Mouse (Mus musculus) erythroblast, embryonic 14.5 days (primary cell): ENCODE results near the gene Sel1l. TPM values are rescaled to one million over a fixed set of nuclear protein-coding genes. Genes with fewer than 3 reads are reported as not detected.

Experiments used
- H3K27me3 ChIP-seq: 2 replicates; pipeline ENCODE4 v1.6.1; 2012; ENCODE audit warnings: inconsistent platforms; ENCODE audit not compliant: control insufficient read depth
- H3K36me3 ChIP-seq: 2 replicates; pipeline ENCODE4 v1.6.1; 2012; ENCODE audit warnings: mild to moderate bottlenecking, inconsistent platforms; ENCODE audit not compliant: control insufficient read depth
- H3K4me1 ChIP-seq: 2 replicates; pipeline ENCODE4 v1.6.1; 2012; ENCODE audit warnings: inconsistent platforms; ENCODE audit not compliant: control insufficient read depth
- H3K4me3 ChIP-seq: replicated peaks from 2 replicates; pipeline ENCODE3; 2012; ENCODE audit warnings: moderate library complexity, mild to moderate bottlenecking, inconsistent platforms
- H3K9me3 ChIP-seq: 2 replicates; pipeline ENCODE4 v1.6.1; 2012; ENCODE audit warnings: low read length, inconsistent platforms, mixed read lengths; ENCODE audit not compliant: control insufficient read depth
- GATA1 ChIP-seq: IDR thresholded peaks from 2 replicates; pipeline ENCODE4 v1.6.1; 2012; ENCODE audit warnings: low read length, inconsistent platforms, mixed read lengths
- TAL1 ChIP-seq: IDR thresholded peaks from 3 replicates; pipeline ENCODE4 v1.6.1; 2012; ENCODE audit warnings: low read length, inconsistent platforms, mixed read lengths
- polyA plus RNA-seq: library from polyadenylated mRNA; stranded (reverse); fragments of >175 nt; gene quantifications from 2 replicates; pipeline ENCODE4 v1.2.3, GENCODE M21; 2012

Gene Sel1l
- polyA plus RNA-seq, 1 experiment, result 0.30 TPM

DNA sequence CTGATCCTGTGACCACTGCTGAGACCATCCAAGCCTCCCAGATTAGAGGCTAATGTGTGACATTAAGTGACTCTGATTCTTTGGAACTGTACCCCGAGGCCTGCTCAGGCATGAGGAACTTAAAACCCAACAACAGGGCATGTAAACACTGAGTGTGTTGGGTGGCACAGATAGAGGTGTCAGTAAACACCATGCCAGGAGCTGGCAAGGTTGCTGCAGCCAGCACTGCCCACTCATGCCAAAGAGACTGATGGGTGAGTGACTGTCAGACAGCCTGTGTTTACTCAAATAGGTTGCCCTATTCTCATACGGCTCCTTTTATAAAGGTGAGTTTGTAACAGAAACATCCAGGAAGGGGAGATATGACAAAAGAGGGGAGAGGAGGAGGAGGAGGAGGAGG, 80.1 kb downstream of the Sel1l start:
- no peaks in the 10 kb centered on the region for H3K36me3 ChIP-seq
- peaks cover 23% of the 10 kb centered on the region for H3K4me1 ChIP-seq
- no peak overlapping the region for H3K4me3 ChIP-seq
- TF ChIP-seq GATA1 (no peak), TAL1 (no peak)
- peaks cover 31% of the 10 kb centered on the region for H3K27me3 ChIP-seq
- H3K9me3 ChIP-seq, result no peaks in the 10 kb centered on the region

- Histone ChIP-seq H3K4me3 (no peak overlapping the region), H3K4me1 (peaks cover 24% of the 10 kb centered on the region), H3K36me3 (no peaks in the 10 kb centered on the region), H3K9me3 (no peaks in the 10 kb centered on the region), H3K27me3 (peaks cover 32% of the 10 kb centered on the region)
- TF ChIP-seq GATA1 (no peak), TAL1 (no peak)
Measured at GRCm38 (mm10) chr12:91768176-91768575, 80.8 kb downstream of the Sel1l start.

- Histone ChIP-seq H3K36me3 (no peaks in the 10 kb centered on the region), H3K4me3 (peak overlapping the region; percentile 23), H3K27me3 (peaks cover 32% of the 10 kb centered on the region), H3K9me3 (no peaks in the 10 kb centered on the region), H3K4me1 (peaks cover 20% of the 10 kb centered on the region)
- no peak for TF ChIP-seq GATA1
- TF ChIP-seq TAL1, result no peak
Measured at GRCm38 (mm10) chr12:91766338-91767107, 82.4 kb downstream of the Sel1l start.

DNA sequence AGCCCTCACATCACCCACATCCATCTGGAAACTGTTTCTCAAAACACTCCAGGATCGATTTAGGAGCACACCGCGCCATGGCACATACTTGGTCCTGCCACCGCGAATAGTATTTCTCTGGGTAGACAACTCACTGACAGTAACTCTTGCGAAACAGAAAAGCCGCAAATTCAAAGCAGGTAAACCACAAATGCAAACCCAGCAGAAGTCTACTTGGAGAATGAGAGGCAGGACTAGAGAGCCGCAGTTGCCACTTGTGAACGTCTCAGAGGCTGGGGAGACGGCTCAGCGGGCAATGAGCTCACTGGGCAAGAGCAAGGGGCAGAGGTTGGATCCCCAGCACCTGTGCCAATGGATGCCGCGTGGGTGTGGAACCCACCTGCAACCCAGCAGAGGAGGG, 83.5 kb downstream of the Sel1l start:
- Histone ChIP-seq H3K4me1 (peaks cover 20% of the 10 kb centered on the region), H3K9me3 (no peaks in the 10 kb centered on the region), H3K4me3 (no peak overlapping the region), H3K27me3 (peaks cover 32% of the 10 kb centered on the region), H3K36me3 (no peaks in the 10 kb centered on the region)
- TF ChIP-seq TAL1 (no peak), GATA1 (no peak)

- TF ChIP-seq GATA1, result no peak
- no peak for TF ChIP-seq TAL1
- Histone ChIP-seq H3K9me3 (no peaks in the 10 kb centered on the region), H3K4me1 (peaks cover 21% of the 10 kb centered on the region), H3K27me3 (peaks cover 32% of the 10 kb centered on the region), H3K4me3 (no peak overlapping the region), H3K36me3 (no peaks in the 10 kb centered on the region)
Measured at GRCm38 (mm10) chr12:91765054-91765453, 83.9 kb downstream of the Sel1l start.

DNA sequence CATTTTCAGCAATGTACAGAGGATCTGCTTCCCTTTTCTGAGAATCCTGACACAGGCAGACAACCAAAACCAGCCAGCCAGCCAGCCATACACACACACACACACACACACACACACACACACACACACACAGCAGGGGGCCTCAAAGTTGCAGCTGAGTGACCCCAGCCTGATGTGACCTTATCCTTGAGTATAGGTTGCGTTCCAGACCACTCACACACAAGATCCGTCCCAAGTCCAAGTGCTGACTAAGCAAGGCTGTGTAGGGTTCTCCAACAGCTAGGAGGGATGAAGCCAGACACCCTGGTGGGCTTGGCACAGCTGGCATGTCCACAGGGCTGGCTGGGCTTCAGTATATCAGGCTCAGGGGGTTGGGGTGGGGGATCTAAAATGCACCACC, 84.5 kb downstream of the Sel1l start:
- H3K36me3 ChIP-seq, result no peaks in the 10 kb centered on the region
- TF ChIP-seq GATA1 (no peak), TAL1 (no peak)
- no peak overlapping the region for H3K4me3 ChIP-seq
- H3K27me3 ChIP-seq, result peaks cover 32% of the 10 kb centered on the region
- H3K9me3 ChIP-seq, result no peaks in the 10 kb centered on the region
- peaks cover 22% of the 10 kb centered on the region for H3K4me1 ChIP-seq

- H3K36me3 ChIP-seq, result no peaks in the 10 kb centered on the region
- TF ChIP-seq GATA1 (no peak), TAL1 (no peak)
- no peaks in the 10 kb centered on the region for H3K9me3 ChIP-seq
- H3K4me3 ChIP-seq, result no peak overlapping the region
- H3K4me1 ChIP-seq, result peaks cover 45% of the 10 kb centered on the region
- H3K27me3 ChIP-seq, result peaks cover 11% of the 10 kb centered on the region
Measured at GRCm38 (mm10) chr12:91759836-91760235, 89.1 kb downstream of the Sel1l start.

- Histone ChIP-seq H3K4me3 (peak overlapping the region; percentile 5), H3K36me3 (no peaks in the 10 kb centered on the region), H3K9me3 (no peaks in the 10 kb centered on the region), H3K27me3 (no peaks in the 10 kb centered on the region), H3K4me1 (peaks cover 39% of the 10 kb centered on the region)
- TF ChIP-seq GATA1 (no peak), TAL1 (peak; percentile 28; the same call in 1 of the 3 replicates)
Measured at GRCm38 (mm10) chr12:91757854-91758562, 90.9 kb downstream of the Sel1l start.

DNA sequence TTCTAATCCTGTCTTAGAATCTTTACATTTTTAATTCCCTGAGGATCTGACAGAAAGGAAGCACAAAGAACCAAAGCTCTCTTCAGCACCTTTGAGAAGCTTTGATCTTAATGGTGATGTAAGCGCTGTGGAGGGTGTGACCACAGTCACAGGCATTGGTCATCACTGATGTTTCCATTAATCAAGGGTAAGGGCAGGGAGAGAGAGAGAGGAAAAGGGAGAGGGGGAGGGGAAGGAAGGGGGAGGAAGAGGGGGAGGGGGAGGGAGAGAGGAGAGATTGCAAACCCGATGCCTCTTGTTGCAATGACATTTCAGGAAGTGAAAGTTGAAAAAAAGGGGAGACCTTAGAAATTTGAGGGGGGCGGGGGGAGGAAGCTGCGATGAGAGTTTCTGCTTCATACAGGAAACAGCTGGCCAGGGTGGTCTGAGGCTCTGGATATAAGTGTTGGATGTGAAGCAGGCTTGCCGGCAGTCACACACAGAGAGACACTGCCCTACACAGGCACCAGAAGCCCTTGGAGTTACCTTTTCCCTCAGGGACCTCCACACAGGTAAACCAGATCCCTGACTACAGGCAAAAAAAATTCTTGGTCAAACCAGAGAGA, 92.3 kb downstream of the Sel1l start:
- peaks cover 39% of the 10 kb centered on the region for H3K4me1 ChIP-seq

More for the DNA sequence above, 92.3 kb downstream of the Sel1l start:
- no peak overlapping the region for H3K4me3 ChIP-seq
- no peak for TF ChIP-seq TAL1
- TF ChIP-seq GATA1, result no peak
- H3K9me3 ChIP-seq, result no peaks in the 10 kb centered on the region
- no peaks in the 10 kb centered on the region for H3K36me3 ChIP-seq
- H3K27me3 ChIP-seq, result no peaks in the 10 kb centered on the region

Other genes starting within 250 kb of the Sel1l start
- 3.6 TPM in 2 replicates for gene Ston2, start 60.8 kb downstream of the Sel1l start, polyA plus RNA-seq